ENCODE assay signal across 13 mouse cellular contexts in genomic region chr11:77894967-77895366, GRCm38 (mm10). TPM values are rescaled to one million over a fixed set of nuclear protein-coding genes. Genes with fewer than 3 reads are reported as not detected.
A peak's percentile ranks its signal among the peaks of the same experiment; 100 is the strongest.
DNase-seq lines count a peak whose midpoint lies in the region; ATAC-seq and TF ChIP-seq lines count a peak whose summit lies in the region.
"Had no signal": no experiment of that assay in that cellular context is flagged by ENCODE, and none has a peak within 500 bp of the region (broad histone marks: within the 10 kb centered on the region; RNA-seq: fewer than 3 reads in every experiment).

No protein-coding gene starts in this region.

- 53% methylated on average over 2 of the region's 2 CpGs for WGBS in liver, adult 2 months
- 62% methylated on average over 2 of the region's 2 CpGs for WGBS in liver, embryonic 12.5 days (ENCODE audit: insufficient replicate concordance)
- WGBS in forebrain, embryonic 15.5 days = 43% methylated on average over 2 of the region's 2 CpGs
- WGBS in midbrain, postnatal 0 days = 61% methylated on average over 2 of the region's 2 CpGs

- H3K4me1 ChIP-seq in liver, adult 2 months (ENCODE audit: control insufficient read depth, insufficient read depth, low read length) = peaks cover 23% of the 10 kb centered on the region
- H3K4me1 ChIP-seq in liver, embryonic 12.5 days = peaks cover 20% of the 10 kb centered on the region
- no peaks in the 10 kb centered on the region for H3K4me1 ChIP-seq in MEL (ENCODE audit: control insufficient read depth in 1 of 2, insufficient read depth in 2 of 2, low read length in 2 of 2)
- peaks cover 87% of the 10 kb centered on the region for H3K4me1 ChIP-seq in forebrain, embryonic 15.5 days
- peaks cover 31% of the 10 kb centered on the region for H3K4me1 ChIP-seq in midbrain, postnatal 0 days (ENCODE audit: insufficient read depth, low read length)

- no peak overlapping the region for H3K4me3 ChIP-seq in liver, adult 2 months (ENCODE audit: insufficient read depth, low read depth, low read length)
- H3K4me3 ChIP-seq in liver, embryonic 12.5 days = no peak overlapping the region
- H3K4me3 ChIP-seq in MEL (ENCODE audit: control insufficient read depth in 1 of 2, insufficient read depth in 1 of 2, low read depth in 2 of 2, low read length in 2 of 2) = no peak overlapping the region
- no peak overlapping the region for H3K4me3 ChIP-seq in forebrain, embryonic 15.5 days
- no peak overlapping the region for H3K4me3 ChIP-seq in midbrain, postnatal 0 days (ENCODE audit: low read depth, low read length)
- H3K4me3 ChIP-seq: embryonic facial prominence, embryonic 10.5 days; erythroblast, embryonic 14.5 days; heart, adult 2 months had no signal

- TF ChIP-seq EP300 in MEL (IDR thresholded peaks at IDR 0.05; ENCODE audit: low read depth in 1 of 2, low read length in 2 of 2) = no peak

- H3K36me3 ChIP-seq in liver, adult 2 months (ENCODE audit: control insufficient read depth, insufficient read depth, low read length) = peaks cover 8% of the 10 kb centered on the region; the same call in 1 of the 2 replicates
- H3K36me3 ChIP-seq in liver, embryonic 12.5 days = no peaks in the 10 kb centered on the region
- H3K36me3 ChIP-seq in MEL (ENCODE audit: control insufficient read depth in 1 of 2, insufficient read depth in 2 of 2, low read length in 2 of 2) = no peaks in the 10 kb centered on the region
- H3K36me3 ChIP-seq in forebrain, embryonic 15.5 days = no peaks in the 10 kb centered on the region
- H3K36me3 ChIP-seq in midbrain, postnatal 0 days (ENCODE audit: insufficient read depth, low read length) = no peaks in the 10 kb centered on the region
- H3K36me3 ChIP-seq: embryonic facial prominence, embryonic 10.5 days had no signal

- TF ChIP-seq POLR2A in liver, adult 2 months (IDR thresholded peaks at IDR 0.05; ENCODE audit: extremely low read depth, insufficient read depth, low read length) = no peak
- TF ChIP-seq POLR2A in MEL (IDR thresholded peaks at IDR 0.05; ENCODE audit: control insufficient read depth in 1 of 2, insufficient read depth in 1 of 2, low read depth in 1 of 2, low read length in 2 of 2, poor library complexity in 1 of 2) = no peak

- no peak overlapping the region for H3K9ac ChIP-seq in liver, adult 2 months (ENCODE audit: low read depth, low read length)
- H3K9ac ChIP-seq in liver, embryonic 12.5 days = no peak overlapping the region
- no peak overlapping the region for H3K9ac ChIP-seq in MEL (ENCODE audit: control insufficient read depth, low read depth, low read length, poor library complexity, severe bottlenecking)
- H3K9ac ChIP-seq in forebrain, embryonic 15.5 days (replicated peaks) = no peak overlapping the region
- H3K9ac ChIP-seq in midbrain, postnatal 0 days (replicated peaks; ENCODE audit: low read length, poor library complexity, severe bottlenecking) = no peak overlapping the region

- peak overlapping the region; percentile 60 for H3K27ac ChIP-seq in liver, adult 2 months (replicated peaks; ENCODE audit: insufficient read depth, low read depth, low read length)
- no peak overlapping the region for H3K27ac ChIP-seq in liver, embryonic 12.5 days
- no peak overlapping the region for H3K27ac ChIP-seq in MEL (ENCODE audit: control insufficient read depth, low read depth, low read length)
- H3K27ac ChIP-seq in forebrain, embryonic 15.5 days (replicated peaks) = peak overlapping the region; percentile 96
- 0 out of 2 replicates have a peak overlapping the region, but pooled peaks have one; percentile 58 for H3K27ac ChIP-seq in midbrain, postnatal 0 days (ENCODE audit: low read depth, low read length)

- H3K4me2 ChIP-seq in liver, embryonic 12.5 days = no peak overlapping the region
- H3K4me2 ChIP-seq in forebrain, embryonic 15.5 days (replicated peaks) = no peak overlapping the region
- no peak overlapping the region for H3K4me2 ChIP-seq in midbrain, postnatal 0 days (ENCODE audit: low read depth, low read length, poor library complexity, severe bottlenecking)

- no peaks in the 10 kb centered on the region for H3K27me3 ChIP-seq in liver, adult 2 months (ENCODE audit: control insufficient read depth, insufficient read depth, low read length)
- H3K27me3 ChIP-seq in liver, embryonic 12.5 days (replicated peaks) = peaks cover 85% of the 10 kb centered on the region
- H3K27me3 ChIP-seq in MEL (ENCODE audit: control insufficient read depth in 1 of 2, insufficient read depth in 2 of 2, low read length in 2 of 2) = peaks cover 23 to 29% of the 10 kb centered on the region in 2 experiments
- no peaks in the 10 kb centered on the region for H3K27me3 ChIP-seq in forebrain, embryonic 15.5 days
- no peaks in the 10 kb centered on the region for H3K27me3 ChIP-seq in midbrain, postnatal 0 days (ENCODE audit: insufficient read depth, low read length)

- H3K9me3 ChIP-seq in liver, embryonic 12.5 days (replicated peaks) = no peaks in the 10 kb centered on the region
- H3K9me3 ChIP-seq in MEL (replicated peaks; ENCODE audit: insufficient read depth, low read length) = no peaks in the 10 kb centered on the region
- H3K9me3 ChIP-seq in forebrain, embryonic 15.5 days = no peaks in the 10 kb centered on the region
- no peaks in the 10 kb centered on the region for H3K9me3 ChIP-seq in midbrain, postnatal 0 days (ENCODE audit: low read length)
- H3K9me3 ChIP-seq: embryonic facial prominence, embryonic 10.5 days had no signal

- no peak for ATAC-seq in liver, embryonic 12.5 days
- no peak for ATAC-seq in forebrain, embryonic 15.5 days (replicated peaks)
- no peak for ATAC-seq in midbrain, postnatal 0 days (ENCODE audit: low FRiP score)
- ATAC-seq: activated CD4-positive, CD25-positive, alpha-beta regulatory T cell, adult 4 months; CD4-positive, CD25-positive, alpha-beta regulatory T cell, adult 4 months had no signal

- TF ChIP-seq CTCF in liver, adult 2 months (IDR thresholded peaks at IDR 0.05; ENCODE audit: low read depth, low read length) = no peak
- no peak for TF ChIP-seq CTCF in MEL (IDR thresholded peaks at IDR 0.05 in 2 of 3, conservative IDR thresholded peaks at IDR 0.05 in 1 of 3; ENCODE audit: control insufficient read depth in 1 of 3, insufficient read depth in 1 of 3, low read depth in 2 of 3, low read length in 3 of 3, poor library complexity in 1 of 3, severe bottlenecking in 1 of 3)
- no peak for TF ChIP-seq CTCF in midbrain, postnatal 0 days (IDR thresholded peaks at IDR 0.05)

- peaks cover 15% of the 10 kb centered on the region; the same call in 1 of the 2 replicates for H3K79me2 ChIP-seq in liver, adult 2 months (ENCODE audit: control insufficient read depth, insufficient read depth, low read length)
- no peaks in the 10 kb centered on the region for H3K79me2 ChIP-seq in MEL (ENCODE audit: control insufficient read depth, insufficient read depth, low read length, poor library complexity)

- DNase-seq in liver, adult 2 months (ENCODE audit: extremely low read depth, low read depth, low spot score) = peak; percentile 43
- no peak for DNase-seq in MEL (ENCODE audit: low read depth, low spot score)
- DNase-seq in midbrain, postnatal 0 days (ENCODE audit: low spot score) = no peak
- DNase-seq in gastrocnemius, postnatal 4 days (ENCODE audit: low spot score in 2 of 2) = no peak
- no peak for DNase-seq in B cell, adult 2 months
- DNase-seq: heart, adult 2 months had no signal

- TF ChIP-seq RAD21 in MEL (IDR thresholded peaks at IDR 0.05; ENCODE audit: low read depth, low read length) = no peak

TF ChIP-seq in MEL, 35 proteins besides CTCF, POLR2A, EP300 and RAD21:
- TF ChIP-seq BHLHE40 (IDR thresholded peaks at IDR 0.05; ENCODE audit: borderline replicate concordance, low read depth, low read length) (0 out of 2 replicates have a peak, but pooled peaks have one; percentile 33), GABPA (IDR thresholded peaks at IDR 0.05; ENCODE audit: low read depth, low read length) (no peak), SIN3A (IDR thresholded peaks at IDR 0.05; ENCODE audit: low read length) (no peak), MXI1 (IDR thresholded peaks at IDR 0.05; ENCODE audit: low read depth, low read length) (no peak), MEF2A (IDR thresholded peaks at IDR 0.05; ENCODE audit: extremely low read depth, insufficient replicate concordance, low read depth, low read length, poor library complexity, severe bottlenecking) (no peak), TBP (IDR thresholded peaks at IDR 0.05; ENCODE audit: low read depth, low read length) (no peak), USF1 (IDR thresholded peaks at IDR 0.05; ENCODE audit: low read depth, low read length) (peak; percentile 48; the same call in 1 of the 2 replicates)

RNA-seq across cellular contexts. Expression of gene Pipox, which starts 1.1 kb away (rescaled TPM):
- 238 and 251 TPM in 2 replicates for total RNA-seq in liver, adult 2 months (2014; rRNA removed)
- 219 and 222 TPM in 2 replicates for polyA plus RNA-seq in liver, adult 2 months (2012; rRNA removed)
- polyA plus RNA-seq in liver, embryonic 12.5 days (2016; fragmentation: Nextera tagmentation; extraction: Ambion mirVana) = 6.7 and 7.2 TPM in 2 replicates
- not detected in 2 replicates for total RNA-seq in MEL (2012; rRNA removed)
- polyA plus RNA-seq in MEL (2012; ENCODE audit: insufficient read depth in 1 of 2, insufficient read length in 2 of 2, low read depth in 1 of 2, low replicate concordance in 2 of 2, missing spikeins in 1 of 2) = not detected
- 10.2 and 11.2 TPM in 2 replicates for polyA plus RNA-seq in forebrain, embryonic 15.5 days (2015; fragmentation: Nextera tagmentation; extraction: Ambion mirVana)
- 3.4 and 3.6 TPM in 2 replicates for total RNA-seq in midbrain, postnatal 0 days (2014; rRNA removed)
- polyA plus RNA-seq in midbrain, postnatal 0 days (2015; fragmentation: Nextera tagmentation; extraction: Ambion mirVana) = 3.8 and 5.1 TPM in 2 replicates
- under 1 TPM; 0.34 to 0.57 TPM for total RNA-seq in gastrocnemius, postnatal 4 days (2021)
- total RNA-seq: megakaryocyte, adult 5-6 weeks had no signal
- polyA plus RNA-seq: erythroblast, embryonic 14.5 days had no signal

RNA-seq across cellular contexts. Expression of gene Sez6, which starts 35.6 kb away (rescaled TPM):
- not detected in 2 replicates for total RNA-seq in liver, adult 2 months (2014; rRNA removed)
- polyA plus RNA-seq in liver, adult 2 months (2012; rRNA removed) = not detected in 2 replicates
- polyA plus RNA-seq in liver, embryonic 12.5 days (2016; fragmentation: Nextera tagmentation; extraction: Ambion mirVana) = 0.05 TPM in 1 of 2 replicates, not detected in the other
- 0.04 and 0.07 TPM in 2 replicates for total RNA-seq in MEL (2012; rRNA removed)
- polyA plus RNA-seq in MEL (2012; ENCODE audit: insufficient read depth in 1 of 2, insufficient read length in 2 of 2, low read depth in 1 of 2, low replicate concordance in 2 of 2, missing spikeins in 1 of 2) = not detected
- polyA plus RNA-seq in forebrain, embryonic 15.5 days (2015; fragmentation: Nextera tagmentation; extraction: Ambion mirVana) = 243 and 249 TPM in 2 replicates
- 160 and 173 TPM in 2 replicates for total RNA-seq in midbrain, postnatal 0 days (2014; rRNA removed)
- polyA plus RNA-seq in midbrain, postnatal 0 days (2015; fragmentation: Nextera tagmentation; extraction: Ambion mirVana) = 121 and 125 TPM in 2 replicates
- total RNA-seq in gastrocnemius, postnatal 4 days (2021) = 1 to 10 TPM in 1 of 2 experiments, under 1 TPM in 1; 0.21 to 1.0 TPM
- total RNA-seq: megakaryocyte, adult 5-6 weeks had no signal
- polyA plus RNA-seq: CD4-positive, CD25-positive, alpha-beta regulatory T cell, adult 4 months; erythroblast, embryonic 14.5 days had no signal

Comparison
In these comparisons a context has a peak if more than half of its experiments do, and no peak if none do; other contexts are left out.
1. H3K27ac ChIP-seq: peak in liver, adult 2 months (single experiment), forebrain, embryonic 15.5 days (single experiment) and midbrain, postnatal 0 days (single experiment); none in liver, embryonic 12.5 days (single experiment) and MEL (single experiment).
2. RNA of gene Pipox, which starts 1.1 kb away (polyA plus RNA-seq): 219 to 222 TPM in liver, adult 2 months; 10.2 to 11.2 TPM in forebrain, embryonic 15.5 days, 6.7 to 7.2 TPM in liver, embryonic 12.5 days, 3.8 to 5.1 TPM in midbrain, postnatal 0 days and not detected in MEL; every median in the first group is over 10 times any median in the second.